Mouse (Mus musculus) lung, embryonic 14.5 days (tissue): ENCODE measurements around the gene Tanc1. TPM values are rescaled to one million over a fixed set of nuclear protein-coding genes. Genes with fewer than 3 reads are reported as not detected.

Source experiments
- ATAC-seq: fragments of 200-750 bp; cut with Nextera tagmentation; 2 replicates; pipeline ENCODE4 v1.8.0; 2017; ENCODE audit warnings: mild to moderate bottlenecking, moderate TSS enrichment, moderate library complexity; ENCODE audit not compliant: insufficient read depth
- DNase-seq: peaks from one replicate; pipeline ENCODE4 v3.0.0-alpha.2; 2015
- H3K27ac ChIP-seq: fragments of 300-500 bp; sonication (generic); 2 replicates; pipeline ENCODE4 v1.5.1; 2014; ENCODE audit warnings: low read depth, mild to moderate bottlenecking, moderate library complexity
- H3K27me3 ChIP-seq: fragments of 300-500 bp; sonication (generic); 2 replicates; pipeline ENCODE4 v1.6.1; 2014; ENCODE audit warnings: low read length, control low read depth; ENCODE audit not compliant: insufficient read depth
- H3K36me3 ChIP-seq: fragments of 300-500 bp; sonication (generic); 2 replicates; pipeline ENCODE4 v1.6.1; 2014; ENCODE audit warnings: control low read depth; ENCODE audit not compliant: insufficient read depth
- H3K4me1 ChIP-seq: fragments of 300-500 bp; sonication (generic); 2 replicates; pipeline ENCODE4 v1.6.1; 2014; ENCODE audit warnings: antibody characterized with exemption, control low read depth; ENCODE audit not compliant: insufficient read depth
- H3K4me2 ChIP-seq: fragments of 300-500 bp; sonication (generic); 2 replicates; pipeline ENCODE4 v1.6.1; 2014; ENCODE audit warnings: mild to moderate bottlenecking
- H3K4me3 ChIP-seq: fragments of 300-500 bp; sonication (generic); 2 replicates; pipeline ENCODE4 v1.5.1; 2014; ENCODE audit warnings: low read depth, low read length
- H3K9ac ChIP-seq: fragments of 300-500 bp; sonication (generic); 2 replicates; pipeline ENCODE4 v1.6.1; 2014
- H3K9me3 ChIP-seq: fragments of 300-500 bp; sonication (generic); 2 replicates; pipeline ENCODE4 v1.6.1; 2016; ENCODE audit warnings: low read depth, low read length, control low read depth
- CTCF ChIP-seq: IDR thresholded peaks from 2 replicates; pipeline ENCODE4 v1.5.1; 2016; ENCODE audit warnings: antibody characterized with exemption, low read depth
- WGBS: fragments of 180-500 bp; shearing (Covaris S2); extraction: QIAGEN DNeasy Blood & Tissue Kit; methylation state at CpG from one replicate; pipeline ENCODE4 v1.1.7; 2014; 5-methylcytosine and 5-hydroxymethylcytosine counted together
- polyA plus RNA-seq: library from polyadenylated mRNA; unstranded; fragments of >200 nt; fragmentation: Nextera tagmentation; extraction: Ambion mirVana; gene quantifications from 2 replicates; pipeline ENCODE4 v1.2.1, GENCODE M21; 2014

Gene Tanc1
- polyA plus RNA-seq, 1 experiment from 2014 or later = 31.0 TPM

DNA sequence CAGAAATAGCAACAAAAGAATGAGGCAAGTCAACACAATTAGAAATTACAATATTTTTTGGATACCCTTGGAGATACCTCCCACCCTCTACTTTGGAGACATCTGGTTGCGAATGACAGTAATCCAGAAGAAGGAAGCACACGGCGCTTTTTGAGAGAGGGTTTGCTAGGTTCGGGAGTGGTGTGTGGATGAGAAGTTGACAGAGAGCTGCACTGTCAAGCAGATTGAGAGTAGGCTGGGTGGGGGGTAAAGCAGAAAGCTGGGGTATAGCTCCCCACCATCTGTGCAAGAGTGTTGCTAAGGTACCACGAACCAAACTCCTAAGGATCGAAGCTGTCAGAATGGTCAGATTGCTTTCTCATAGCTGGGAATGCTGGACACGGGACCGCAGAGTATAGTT lies 40.0 kb downstream of the Tanc1 start:
- H3K36me3 ChIP-seq = peaks cover 4% of the 10 kb centered on the region; the same call in 1 of the 2 replicates
- H3K4me3 ChIP-seq = no peak overlapping the region
- ATAC-seq = no peak
- no peaks in the 10 kb centered on the region for H3K27me3 ChIP-seq
- H3K27ac ChIP-seq = no peak overlapping the region
- H3K9ac ChIP-seq = no peak overlapping the region
- 87% methylated on average over 8 of the region's 8 CpGs for WGBS
- TF ChIP-seq CTCF = no peak
- H3K9me3 ChIP-seq = no peaks in the 10 kb centered on the region
- no peak overlapping the region for H3K4me2 ChIP-seq
- peaks cover 4% of the 10 kb centered on the region; the same call in 1 of the 2 replicates for H3K4me1 ChIP-seq
- DNase-seq = no peak

DNA sequence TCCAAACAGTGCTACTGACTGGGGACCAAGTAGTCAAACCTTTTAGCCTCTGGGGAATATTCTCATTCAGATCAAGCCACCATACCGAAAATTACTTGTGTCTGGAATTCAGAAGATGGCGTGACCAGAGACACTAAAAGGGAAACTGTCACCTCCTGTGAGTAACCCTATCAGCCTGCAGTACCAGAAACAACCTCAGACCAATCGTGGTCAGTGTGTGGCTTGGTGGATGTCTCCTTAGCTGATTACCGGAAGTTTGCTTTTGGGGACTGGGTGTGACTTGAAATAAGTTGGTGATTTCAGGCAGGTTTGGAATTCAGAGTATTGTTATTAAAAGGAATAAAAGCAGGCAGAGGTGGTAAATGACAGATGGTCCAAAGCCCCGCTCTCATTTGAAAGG lies 40.9 kb downstream of the Tanc1 start:
- Histone ChIP-seq H3K4me1 (peaks cover 4% of the 10 kb centered on the region; the same call in 1 of the 2 replicates), H3K4me2 (no peak overlapping the region), H3K36me3 (peaks cover 4% of the 10 kb centered on the region; the same call in 1 of the 2 replicates), H3K9me3 (no peaks in the 10 kb centered on the region), H3K27ac (no peak overlapping the region), H3K27me3 (no peaks in the 10 kb centered on the region), H3K4me3 (no peak overlapping the region), H3K9ac (no peak overlapping the region)
- peak; percentile 48; the same call in 1 of the 2 replicates for TF ChIP-seq CTCF
- ATAC-seq (no peak), DNase-seq (no peak)
- WGBS = 59% methylated on average over 5 of the region's 5 CpGs

DNA sequence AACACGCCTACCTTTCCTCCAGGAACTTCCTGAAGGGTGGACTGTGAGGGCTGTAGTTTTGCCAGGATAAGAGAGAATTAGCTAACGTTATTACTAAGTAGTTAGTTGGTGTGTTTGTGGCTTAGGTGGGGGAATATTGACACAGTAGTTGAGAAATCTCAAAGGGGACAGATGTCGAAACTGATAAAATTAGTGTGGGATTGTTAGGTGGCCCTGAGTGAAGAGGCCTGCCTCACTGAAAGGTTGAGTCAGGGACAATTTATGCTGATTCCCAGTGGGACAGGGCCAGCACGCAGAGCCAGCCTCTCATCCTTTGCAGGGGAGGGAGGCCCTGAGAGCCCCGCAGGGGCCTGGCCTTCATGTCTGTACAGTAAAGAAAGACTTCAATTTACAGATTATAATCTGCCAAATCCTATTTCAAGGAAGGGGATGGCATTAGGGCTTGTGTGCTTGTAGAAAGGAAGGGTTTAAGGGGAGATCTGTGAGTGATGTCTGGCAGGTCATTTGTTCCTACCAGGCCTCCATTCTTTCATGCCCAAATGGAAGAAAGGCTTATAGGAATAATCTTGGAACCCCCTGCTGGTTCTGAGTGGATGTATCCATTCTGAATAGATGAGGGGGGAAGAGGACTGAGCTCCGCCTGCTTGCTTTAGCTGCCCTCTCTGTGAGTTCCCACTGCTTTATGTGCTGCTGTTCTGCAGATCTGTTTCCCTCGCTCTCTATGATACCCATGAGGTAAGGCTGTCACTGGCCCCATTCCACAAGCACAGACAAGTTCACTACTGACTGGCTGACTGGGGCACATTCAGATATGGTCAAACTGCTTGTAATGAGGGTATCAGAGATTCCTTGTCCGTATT lies 41.7 kb downstream of the Tanc1 start:
- Histone ChIP-seq H3K36me3 (peaks cover 4% of the 10 kb centered on the region; the same call in 1 of the 2 replicates), H3K4me1 (peaks cover 4% of the 10 kb centered on the region; the same call in 1 of the 2 replicates), H3K27ac (no peak overlapping the region), H3K4me3 (no peak overlapping the region), H3K4me2 (no peak overlapping the region), H3K9me3 (no peaks in the 10 kb centered on the region), H3K27me3 (no peaks in the 10 kb centered on the region), H3K9ac (no peak overlapping the region)
- WGBS = 66% methylated on average over 8 of the region's 8 CpGs
- no peak for ATAC-seq
- TF ChIP-seq CTCF = no peak
- no peak for DNase-seq

DNA sequence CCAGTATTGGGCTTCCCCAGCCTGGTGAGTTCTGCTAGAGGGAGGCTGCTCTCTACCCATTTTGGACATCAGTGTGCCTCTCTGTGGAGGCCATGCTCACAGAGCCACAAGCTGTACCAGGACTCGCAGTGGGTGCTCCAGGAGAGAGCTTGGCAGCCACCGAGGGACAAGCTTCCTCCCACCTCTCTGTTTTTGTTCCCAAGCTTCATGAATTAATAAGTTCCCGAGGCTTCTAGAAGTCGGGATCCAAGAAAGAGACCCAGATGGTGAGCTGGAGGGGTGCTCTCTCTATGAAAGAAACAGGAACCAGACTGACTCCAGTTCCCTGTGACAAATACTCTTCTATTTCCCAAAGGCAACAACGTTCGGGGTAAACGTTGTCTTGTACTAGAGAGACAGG lies 43.6 kb downstream of the Tanc1 start:
- WGBS = 50% methylated on average over 7 of the region's 7 CpGs
- no peak for DNase-seq
- Histone ChIP-seq H3K4me3 (no peak overlapping the region), H3K27me3 (no peaks in the 10 kb centered on the region), H3K27ac (no peak overlapping the region), H3K4me2 (no peak overlapping the region), H3K36me3 (no peaks in the 10 kb centered on the region), H3K4me1 (peaks cover 13% of the 10 kb centered on the region; the same call in 1 of the 2 replicates), H3K9me3 (no peaks in the 10 kb centered on the region), H3K9ac (no peak overlapping the region)
- no peak for TF ChIP-seq CTCF
- ATAC-seq = no peak

DNA sequence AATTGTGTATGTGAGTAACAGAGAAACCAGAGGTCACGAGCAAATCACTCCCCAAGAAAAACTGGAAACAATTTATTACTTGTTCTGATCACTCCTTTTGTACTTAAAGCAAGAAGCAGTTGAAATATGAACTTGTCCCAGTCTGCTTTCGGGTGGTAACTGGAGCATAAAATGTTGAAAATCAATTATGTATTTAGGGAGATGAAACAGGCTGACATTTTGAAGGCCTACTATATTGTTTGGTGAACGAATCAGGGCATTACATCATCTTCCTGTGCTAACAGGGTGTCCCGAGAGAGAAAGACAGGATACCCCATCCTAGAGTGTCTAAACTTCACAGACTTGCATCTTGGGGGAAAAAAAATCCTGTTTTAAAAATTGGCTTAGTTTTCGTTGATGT lies 44.8 kb downstream of the Tanc1 start:
- ATAC-seq = no peak
- 36% methylated on average over 5 of the region's 5 CpGs for WGBS

DNA sequence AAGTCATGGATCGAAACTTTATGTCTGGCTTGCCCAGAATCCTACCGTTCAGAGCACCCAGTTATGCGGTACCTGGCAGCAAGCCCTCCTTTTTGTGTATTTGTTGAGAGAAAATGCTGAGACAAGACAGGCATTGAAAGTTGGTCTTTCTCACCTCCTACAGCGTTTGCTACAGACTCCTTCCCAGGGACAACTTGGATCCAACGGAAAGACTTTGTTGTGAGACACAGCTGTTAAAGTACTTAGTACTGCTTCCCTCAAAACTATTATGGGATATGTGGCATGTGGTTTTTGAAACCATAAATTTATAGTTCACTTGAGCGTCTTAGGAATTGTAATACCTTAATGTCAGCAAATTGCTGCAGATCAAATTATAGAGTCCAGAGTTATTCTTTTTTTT lies 47.8 kb downstream of the Tanc1 start:
- TF ChIP-seq CTCF = no peak
- H3K4me2 ChIP-seq = no peak overlapping the region
- ATAC-seq = no peak
- H3K27me3 ChIP-seq = no peaks in the 10 kb centered on the region
- WGBS = 56% methylated on average over 6 of the region's 6 CpGs
- DNase-seq = no peak
- no peak overlapping the region for H3K9ac ChIP-seq
- no peak overlapping the region for H3K4me3 ChIP-seq
- no peak overlapping the region for H3K27ac ChIP-seq
- H3K36me3 ChIP-seq = no peaks in the 10 kb centered on the region
- H3K9me3 ChIP-seq = no peaks in the 10 kb centered on the region
- H3K4me1 ChIP-seq = peaks cover 25% of the 10 kb centered on the region

More for the DNA sequence above, 44.8 kb downstream of the Tanc1 start:
- H3K9ac ChIP-seq = no peak overlapping the region
- 0 out of 2 replicates have a peak overlapping the region, but pooled peaks have one; percentile 2 for H3K27ac ChIP-seq
- TF ChIP-seq CTCF = no peak
- peak; percentile 36 for DNase-seq
- no peak overlapping the region for H3K4me3 ChIP-seq
- H3K36me3 ChIP-seq = no peaks in the 10 kb centered on the region
- H3K4me2 ChIP-seq = no peak overlapping the region
- no peaks in the 10 kb centered on the region for H3K27me3 ChIP-seq
- peaks cover 21% of the 10 kb centered on the region for H3K4me1 ChIP-seq
- H3K9me3 ChIP-seq = no peaks in the 10 kb centered on the region
